Mouse (Mus musculus): ENCODE results near the gene Gm49369.

Gene Gm49369

GRCm38 (mm10) chr7:142373039-142373438 lies 9.4 kb downstream of the Gm49369 start:
- in situ Hi-C loops (cut with MboI, MseI), result loop anchor here in 1 of 2 experiments (25.0 kb wide), 1 partner anchor 1111 kb away; the partner anchor contains the start of gene Irf7

- in situ Hi-C loops (cut with MboI, MseI), result loop anchor here in 1 of 2 experiments (25.0 kb wide), 1 partner anchor 1110 kb away; the partner anchor contains the start of gene Irf7
Measured at GRCm38 (mm10) chr7:142371768-142372661, 10.5 kb downstream of the Gm49369 start.

GRCm38 (mm10) chr7:142371398-142371767 lies 11.1 kb downstream of the Gm49369 start:
- in situ Hi-C loops (cut with MboI, MseI), result loop anchor here in 1 of 2 experiments (25.0 kb wide), 1 partner anchor 1109 kb away; the partner anchor contains the start of gene Irf7

- in situ Hi-C loops (cut with MboI, MseI), result loop anchor here in 1 of 2 experiments (25.0 kb wide), 1 partner anchor 1109 kb away; the partner anchor contains the start of gene Irf7
Measured at GRCm38 (mm10) chr7:142370937-142371336, 11.5 kb downstream of the Gm49369 start.

- in situ Hi-C loops (cut with MboI, MseI), result loop anchor here in 1 of 2 experiments (25.0 kb wide), 1 partner anchor 1108 kb away; the partner anchor contains the start of gene Irf7
Measured at GRCm38 (mm10) chr7:142369820-142370219, 12.6 kb downstream of the Gm49369 start.

GRCm38 (mm10) chr7:142368856-142369255 lies 13.6 kb downstream of the Gm49369 start:
- in situ Hi-C loops (cut with MboI, MseI), result loop anchor here in 1 of 2 experiments (25.0 kb wide), 1 partner anchor 1107 kb away; the partner anchor contains the start of gene Irf7

- in situ Hi-C loops (cut with MboI, MseI), result loop anchor here in 1 of 2 experiments (25.0 kb wide), 1 partner anchor 1101 kb away; the partner anchor contains the start of gene Irf7
Measured at GRCm38 (mm10) chr7:142363107-142363506, 19.4 kb downstream of the Gm49369 start.

- in situ Hi-C loops (cut with MboI, MseI), result loop anchor here in 1 of 2 experiments (25.0 kb wide), 1 partner anchor 1098 kb away; the partner anchor contains the start of gene Irf7
Measured at GRCm38 (mm10) chr7:142360743-142361142, 21.7 kb downstream of the Gm49369 start.

- in situ Hi-C loops (cut with MboI, MseI), result loop anchor here in 1 of 2 experiments (25.0 kb wide), 1 partner anchor 1097 kb away; the partner anchor contains the start of gene Irf7
Measured at GRCm38 (mm10) chr7:142359129-142359528, 23.3 kb downstream of the Gm49369 start.

GRCm38 (mm10) chr7:142357566-142357965 lies 24.9 kb downstream of the Gm49369 start:
- in situ Hi-C loops (cut with MboI, MseI), result loop anchor here in 1 of 2 experiments (25.0 kb wide), 1 partner anchor 1095 kb away; the partner anchor contains the start of gene Irf7

GRCm38 (mm10) chr7:142354661-142355233 lies 27.7 kb downstream of the Gm49369 start:
- in situ Hi-C loops (cut with MboI, MseI), result loop anchor here in 1 of 2 experiments (25.0 kb wide), 1 partner anchor 1092 kb away; the partner anchor contains the start of gene Irf7

GRCm38 (mm10) chr7:142353854-142354253 lies 28.6 kb downstream of the Gm49369 start:
- in situ Hi-C loops (cut with MboI, MseI), result loop anchor here in 1 of 2 experiments (25.0 kb wide), 1 partner anchor 1092 kb away; the partner anchor contains the start of gene Irf7

- in situ Hi-C loops (cut with MboI, MseI), result loop anchor here in 1 of 2 experiments (25.0 kb wide), 1 partner anchor 1089 kb away; the partner anchor contains the start of gene Irf7
Measured at GRCm38 (mm10) chr7:142351569-142351968, 30.9 kb downstream of the Gm49369 start.

- in situ Hi-C loops (cut with MboI, MseI), result no loop called here
Measured at GRCm38 (mm10) chr7:142349308-142349961, 33.0 kb downstream of the Gm49369 start.

- in situ Hi-C loops (cut with MboI, MseI), result no loop called here
Measured at GRCm38 (mm10) chr7:142347542-142347941, 34.9 kb downstream of the Gm49369 start.

- in situ Hi-C loops (cut with MboI, MseI), result no loop called here
Measured at GRCm38 (mm10) chr7:142342247-142342640, 40.2 kb downstream of the Gm49369 start.

GRCm38 (mm10) chr7:142341564-142342246 lies 40.8 kb downstream of the Gm49369 start:
- in situ Hi-C loops (cut with MboI, MseI), result no loop called here

GRCm38 (mm10) chr7:142340269-142340970 lies 42.0 kb downstream of the Gm49369 start:
- in situ Hi-C loops (cut with MboI, MseI), result no loop called here

GRCm38 (mm10) chr7:142335151-142335550 lies 47.3 kb downstream of the Gm49369 start:
- in situ Hi-C loops (cut with MboI, MseI), result loop anchor here (5.0 to 10.0 kb wide), 2 partner anchors 97 to 340 kb away; partner anchors contain the start of gene Syt8 (in 2 of the 2)
